In genomic region chr17:26601514-26601913, GRCm38 (mm10) we compare ENCODE assay signal across 12 mouse cellular contexts. TPM values are rescaled to one million over a fixed set of nuclear protein-coding genes. Genes with fewer than 3 reads are reported as not detected.
DNase-seq lines count a peak whose midpoint lies in the region; ATAC-seq and TF ChIP-seq lines count a peak whose summit lies in the region.
"Had no signal": no experiment of that assay in that cellular context is flagged by ENCODE, and none has a peak within 500 bp of the region (broad histone marks: within the 10 kb centered on the region; RNA-seq: fewer than 3 reads in every experiment).

No protein-coding gene starts in this region.

- no peak for TF ChIP-seq CTCF in liver, embryonic 14.5 days (IDR thresholded peaks at IDR 0.05; ENCODE audit: low read depth)

- 69% methylated on average over 6 of the region's 6 CpGs for WGBS in hindbrain, embryonic 10.5 days
- WGBS in hindbrain, embryonic 11.5 days = 78% methylated on average over 6 of the region's 6 CpGs
- WGBS in neural tube, embryonic 13.5 days = 68% methylated on average over 6 of the region's 6 CpGs
- 68% methylated on average over 6 of the region's 6 CpGs for WGBS in neural tube, embryonic 15.5 days
- 65% methylated on average over 6 of the region's 6 CpGs for WGBS in liver, embryonic 14.5 days (ENCODE audit: insufficient replicate concordance)

- H3K36me3 ChIP-seq in hindbrain, embryonic 10.5 days = peaks cover 23% of the 10 kb centered on the region
- H3K36me3 ChIP-seq in hindbrain, embryonic 11.5 days (ENCODE audit: control insufficient read depth, insufficient read depth, low read length) = no peaks in the 10 kb centered on the region
- H3K36me3 ChIP-seq in neural tube, embryonic 13.5 days = 0 out of 2 replicates have a peak, but pooled peaks cover 4% of the 10 kb centered on the region
- H3K36me3 ChIP-seq in neural tube, embryonic 15.5 days = no peaks in the 10 kb centered on the region
- no peaks in the 10 kb centered on the region for H3K36me3 ChIP-seq in liver, embryonic 14.5 days (replicated peaks; ENCODE audit: control insufficient read depth, insufficient read depth, low read depth)

- H3K9ac ChIP-seq in hindbrain, embryonic 11.5 days (ENCODE audit: low read depth, low read length) = no peak overlapping the region
- 0 out of 2 replicates have a peak overlapping the region, but pooled peaks have one; percentile 17 for H3K9ac ChIP-seq in neural tube, embryonic 13.5 days
- no peak overlapping the region for H3K9ac ChIP-seq in neural tube, embryonic 15.5 days (replicated peaks)
- H3K9ac ChIP-seq in liver, embryonic 14.5 days (replicated peaks) = peak overlapping the region; percentile 18; the same call in 1 of the 2 replicates

- ATAC-seq in hindbrain, embryonic 11.5 days (ENCODE audit: low FRiP score) = no peak
- no peak for ATAC-seq in neural tube, embryonic 13.5 days (ENCODE audit: low read depth)
- no peak for ATAC-seq in neural tube, embryonic 15.5 days (ENCODE audit: low FRiP score)
- ATAC-seq in liver, embryonic 14.5 days (ENCODE audit: insufficient read depth) = no peak
- no peak for ATAC-seq in monocyte, adult 5-6 weeks (replicated peaks; ENCODE audit: insufficient number of reproducible peaks, low FRiP score, low TSS enrichment, poor library complexity, severe bottlenecking)

- H3K27ac ChIP-seq in hindbrain, embryonic 10.5 days = peak overlapping the region; percentile 67
- H3K27ac ChIP-seq in hindbrain, embryonic 11.5 days (ENCODE audit: low read depth, low read length) = no peak overlapping the region
- peak overlapping the region; percentile 46; the same call in 1 of the 2 replicates for H3K27ac ChIP-seq in neural tube, embryonic 13.5 days (replicated peaks)
- H3K27ac ChIP-seq in neural tube, embryonic 15.5 days (replicated peaks) = no peak overlapping the region
- peak overlapping the region; percentile 53 for H3K27ac ChIP-seq in liver, embryonic 14.5 days

- no peaks in the 10 kb centered on the region for H3K27me3 ChIP-seq in hindbrain, embryonic 10.5 days (ENCODE audit: insufficient read depth, poor library complexity, severe bottlenecking)
- H3K27me3 ChIP-seq in hindbrain, embryonic 11.5 days (ENCODE audit: control insufficient read depth, insufficient read depth, low read length) = no peaks in the 10 kb centered on the region
- no peaks in the 10 kb centered on the region for H3K27me3 ChIP-seq in neural tube, embryonic 13.5 days
- no peaks in the 10 kb centered on the region for H3K27me3 ChIP-seq in neural tube, embryonic 15.5 days (replicated peaks)
- no peaks in the 10 kb centered on the region for H3K27me3 ChIP-seq in liver, embryonic 14.5 days (ENCODE audit: control insufficient read depth, insufficient read depth, low read length)

- H3K4me3 ChIP-seq in hindbrain, embryonic 10.5 days = no peak overlapping the region
- no peak overlapping the region for H3K4me3 ChIP-seq in hindbrain, embryonic 11.5 days (ENCODE audit: low read depth, low read length)
- no peak overlapping the region for H3K4me3 ChIP-seq in neural tube, embryonic 13.5 days
- no peak overlapping the region for H3K4me3 ChIP-seq in neural tube, embryonic 15.5 days (replicated peaks)
- H3K4me3 ChIP-seq in liver, embryonic 14.5 days (ENCODE audit: insufficient read depth in 1 of 2, low read depth in 2 of 2, low read length in 2 of 2) = no peak overlapping the region

- no peaks in the 10 kb centered on the region for H3K9me3 ChIP-seq in hindbrain, embryonic 10.5 days
- H3K9me3 ChIP-seq in hindbrain, embryonic 11.5 days (ENCODE audit: control insufficient read depth, low read length) = no peaks in the 10 kb centered on the region
- H3K9me3 ChIP-seq in neural tube, embryonic 13.5 days = no peaks in the 10 kb centered on the region
- H3K9me3 ChIP-seq in neural tube, embryonic 15.5 days (replicated peaks) = no peaks in the 10 kb centered on the region
- H3K9me3 ChIP-seq in liver, embryonic 14.5 days (ENCODE audit: control insufficient read depth, low read length) = no peaks in the 10 kb centered on the region

- TF ChIP-seq EP300 in liver, embryonic 14.5 days (IDR thresholded peaks at IDR 0.05; ENCODE audit: low read depth) = no peak

- no peak for DNase-seq in hindbrain, embryonic 10.5 days (ENCODE audit: low spot score)
- DNase-seq in hindbrain, embryonic 11.5 days (ENCODE audit: low spot score) = no peak
- no peak for DNase-seq in liver, embryonic 14.5 days (ENCODE audit: low read depth in 3 of 3, low spot score in 3 of 3)
- no peak for DNase-seq in c-Kit-positive CD71-positive TER-119-positive erythroid progenitor cells, embryonic 14.5 days (ENCODE audit: low spot score)
- DNase-seq in right cerebral cortex, postnatal 14 days = no peak
- DNase-seq: cerebellum, adult 9-11 months; gastrocnemius, postnatal 10 days; kidney, postnatal 4 days; thymus, postnatal 14 days had no signal

- peaks cover 34% of the 10 kb centered on the region for H3K4me1 ChIP-seq in hindbrain, embryonic 10.5 days (replicated peaks)
- H3K4me1 ChIP-seq in hindbrain, embryonic 11.5 days (replicated peaks; ENCODE audit: control insufficient read depth, insufficient read depth, low read length) = no peaks in the 10 kb centered on the region; the same call in 1 of the 2 replicates
- H3K4me1 ChIP-seq in neural tube, embryonic 13.5 days (replicated peaks) = peaks cover 44% of the 10 kb centered on the region
- H3K4me1 ChIP-seq in neural tube, embryonic 15.5 days = peaks cover 45% of the 10 kb centered on the region
- peaks cover 12 to 26% of the 10 kb centered on the region in 2 experiments for H3K4me1 ChIP-seq in liver, embryonic 14.5 days (replicated peaks; ENCODE audit: control insufficient read depth in 2 of 2, insufficient read depth in 2 of 2, low read length in 1 of 2)

- H3K4me2 ChIP-seq in hindbrain, embryonic 11.5 days (replicated peaks; ENCODE audit: low read depth, low read length) = no peak overlapping the region
- H3K4me2 ChIP-seq in neural tube, embryonic 13.5 days = no peak overlapping the region
- no peak overlapping the region for H3K4me2 ChIP-seq in neural tube, embryonic 15.5 days
- H3K4me2 ChIP-seq in liver, embryonic 14.5 days (ENCODE audit: low read depth) = peak overlapping the region; percentile 24

RNA-seq across cellular contexts. Expression of gene Dusp1, which starts 39.6 kb away (rescaled TPM):
- 26.8 and 36.8 TPM in 2 replicates for polyA plus RNA-seq in hindbrain, embryonic 10.5 days (2016; fragmentation: Nextera tagmentation; extraction: Ambion mirVana)
- polyA plus RNA-seq in hindbrain, embryonic 11.5 days (2014; fragmentation: Nextera tagmentation; extraction: Ambion mirVana) = 34.9 and 39.0 TPM in 2 replicates
- 32.5 and 36.8 TPM in 2 replicates for polyA plus RNA-seq in neural tube, embryonic 13.5 days (2015; fragmentation: Nextera tagmentation; extraction: Ambion mirVana)
- 25.0 and 25.8 TPM in 2 replicates for polyA plus RNA-seq in neural tube, embryonic 15.5 days (2015; fragmentation: Nextera tagmentation; extraction: Ambion mirVana)
- polyA plus RNA-seq in liver, embryonic 14.5 days (2012; rRNA removed) = 25.0 and 26.8 TPM in 2 replicates
- 25.9 and 29.9 TPM in 2 replicates for polyA plus RNA-seq in liver, embryonic 14.5 days (2014; fragmentation: Nextera tagmentation; extraction: Ambion mirVana)
- 146 to 413 TPM (median 198 TPM) in 3 replicates for total RNA-seq in monocyte, adult 5-6 weeks (2017)

RNA-seq across cellular contexts. Expression of gene Ergic1, which starts 40.2 kb away (rescaled TPM):
- 97.7 and 103 TPM in 2 replicates for polyA plus RNA-seq in hindbrain, embryonic 10.5 days (2016; fragmentation: Nextera tagmentation; extraction: Ambion mirVana)
- polyA plus RNA-seq in hindbrain, embryonic 11.5 days (2014; fragmentation: Nextera tagmentation; extraction: Ambion mirVana) = 112 and 119 TPM in 2 replicates
- 91.0 and 92.7 TPM in 2 replicates for polyA plus RNA-seq in neural tube, embryonic 13.5 days (2015; fragmentation: Nextera tagmentation; extraction: Ambion mirVana)
- polyA plus RNA-seq in neural tube, embryonic 15.5 days (2015; fragmentation: Nextera tagmentation; extraction: Ambion mirVana) = 89.7 and 101 TPM in 2 replicates
- 26.0 and 27.5 TPM in 2 replicates for polyA plus RNA-seq in liver, embryonic 14.5 days (2012; rRNA removed)
- polyA plus RNA-seq in liver, embryonic 14.5 days (2014; fragmentation: Nextera tagmentation; extraction: Ambion mirVana) = 31.3 and 33.4 TPM in 2 replicates
- total RNA-seq in monocyte, adult 5-6 weeks (2017) = 16.0 to 20.2 TPM (median 17.6 TPM) in 3 replicates

Comparison
In these comparisons a context has a peak if more than half of its experiments do, and no peak if none do; other contexts are left out.
1. H3K27ac ChIP-seq: peak in hindbrain, embryonic 10.5 days (single experiment), neural tube, embryonic 13.5 days (single experiment) and liver, embryonic 14.5 days (single experiment); none in hindbrain, embryonic 11.5 days (single experiment) and neural tube, embryonic 15.5 days (single experiment).
2. H3K9ac ChIP-seq: peak in neural tube, embryonic 13.5 days (single experiment) and liver, embryonic 14.5 days (single experiment); none in hindbrain, embryonic 11.5 days (single experiment) and neural tube, embryonic 15.5 days (single experiment).